Mouse (Mus musculus) heart, adult 9 months (tissue): Measurements from ENCODE around the gene Rrp7a.

Experiments
- DNase-seq, 2 experiments: peaks; one replicate each; pipeline ENCODE4 v3.0.0; 2022; ENCODE audit warnings: low spot score in 2 of 2

Rrp7a gene

DNA sequence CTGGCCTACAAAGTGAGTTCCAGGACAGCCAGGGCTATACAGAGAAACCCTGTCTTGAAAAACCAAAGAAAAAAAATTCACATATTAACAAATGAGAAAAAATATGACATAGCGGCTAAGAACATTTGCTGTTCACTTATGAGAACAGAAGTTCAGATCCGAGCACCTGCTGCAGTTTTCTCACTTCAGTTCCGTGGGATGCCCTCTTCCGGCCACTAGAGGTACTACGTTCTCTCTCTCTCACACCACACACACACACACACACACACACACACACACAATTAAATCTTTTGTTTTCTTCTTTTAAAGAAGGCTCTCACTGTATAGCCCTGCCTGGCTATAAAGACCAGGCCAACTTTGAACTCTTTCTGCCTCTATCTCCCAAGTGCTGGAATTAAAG, 54.3 kb downstream of the Rrp7a start:
- no peak for DNase-seq

DNA sequence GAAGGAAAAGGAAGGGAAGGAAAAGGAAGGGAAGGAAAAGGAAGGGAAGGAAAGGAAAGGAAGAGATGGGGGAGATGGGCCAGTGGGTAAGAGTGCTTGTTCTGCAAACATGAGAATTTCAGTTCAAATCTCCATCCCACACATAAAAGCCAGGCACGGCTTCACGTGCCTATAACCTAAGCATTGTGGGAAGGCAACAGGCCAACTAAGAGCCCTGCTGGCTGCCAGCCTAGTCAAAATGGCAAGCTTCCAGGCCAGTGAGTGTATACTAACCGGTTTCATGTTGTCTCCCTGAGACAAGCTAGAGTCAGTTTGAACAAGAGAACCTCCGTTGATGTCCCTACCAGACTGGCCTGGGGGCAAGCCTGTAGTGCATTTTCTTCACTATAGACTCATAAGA, 57.1 kb downstream of the Rrp7a start:
- DNase-seq = peak in 1 of 2 experiments; percentile 54
